Mouse (Mus musculus): ENCODE data around the gene Gm7735.
"Not testable (repeated sequence)": the region's sequence is repeated elsewhere in the genome, so short reads cannot be mapped to it uniquely, and the experiment has no call there.

Gm7735 gene

GRCm38 (mm10) chr16:89169190-89169589, at the start of gene Gm7735:
Gm7735 (plus strand) TSS chr16:89169490.
- not testable (repeated sequence) for DNase-seq (ENCODE audit: low spot score in 2 of 2)

- DNase-seq (ENCODE audit: low spot score in 2 of 2) = no peak
These were observed 28.7 kb upstream of the Gm7735 start, which contains the start of gene Gm6358 for GRCm38 (mm10) chr16:89140551-89140950. Gm6358 (plus strand) TSS chr16:89140851.

DNA sequence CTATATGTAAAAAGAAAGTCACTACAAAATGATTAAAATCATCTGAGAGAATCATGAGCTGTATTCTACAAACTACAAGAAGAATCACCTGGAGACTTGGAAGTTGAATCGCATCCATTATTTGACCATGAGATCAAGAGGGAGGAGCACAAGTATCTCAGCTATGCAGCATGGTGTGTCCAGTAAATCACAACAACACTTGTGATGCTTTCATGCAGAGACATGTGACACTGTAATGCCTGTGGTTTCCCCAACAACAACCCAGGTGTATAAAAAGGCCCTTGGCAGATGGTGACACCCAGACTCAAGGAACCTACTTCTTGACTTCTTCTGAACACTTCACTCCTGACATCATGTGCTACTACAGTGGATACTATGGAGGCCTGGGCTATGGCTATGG, 18.5 kb upstream of the Gm7735 start, which contains the start of gene Gm10061:
Gene Gm10061, plus strand, starts transcription at position 301 of the 400 bp plus-strand sequence.
- no peak for DNase-seq (ENCODE audit: low spot score in 2 of 2)

DNA sequence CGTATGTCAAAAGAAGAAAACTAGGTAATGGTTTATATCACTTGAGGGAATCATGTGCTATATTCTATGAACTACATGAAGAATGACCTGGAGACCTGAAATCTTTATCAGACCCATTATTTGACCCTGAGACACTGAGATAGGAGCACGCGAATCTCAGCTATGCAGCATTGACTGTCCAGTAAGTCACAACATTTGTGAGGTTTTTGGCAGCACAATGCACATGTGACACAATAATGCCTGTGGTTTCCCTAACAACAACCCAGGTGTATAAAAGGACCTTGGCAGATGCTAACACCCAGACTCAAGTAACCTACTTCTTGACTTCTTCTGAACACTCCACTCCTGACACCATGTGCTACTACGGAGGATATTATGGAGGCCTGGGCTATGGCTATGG, 11.6 kb upstream of the Gm7735 start, which contains the start of gene Gm9789:
Gene Gm9789, plus strand, starts transcription at position 301 of the 400 bp plus-strand sequence.
- DNase-seq (ENCODE audit: low spot score in 2 of 2) = no peak

DNA sequence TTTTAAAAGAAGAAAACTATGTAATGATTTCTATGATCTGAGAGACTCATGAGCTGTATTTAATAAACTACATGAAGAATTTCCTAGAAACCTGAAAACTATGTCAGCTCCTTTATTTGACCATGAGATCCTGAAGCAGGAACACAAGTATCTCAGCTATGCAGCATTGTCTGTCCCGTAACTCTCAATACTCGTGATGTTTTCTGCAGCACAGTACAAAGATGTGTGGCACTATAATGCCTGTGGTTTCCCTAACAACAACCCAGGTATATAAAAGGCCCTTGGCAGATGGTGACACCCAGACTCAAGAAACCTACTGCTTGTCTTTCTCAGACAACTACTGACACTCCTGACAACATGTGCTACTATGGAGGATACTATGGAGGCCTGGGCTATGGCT, 5.1 kb downstream of the Gm7735 start, which contains the start of gene 1110057P08Rik:
Gene 1110057P08Rik, plus strand, starts transcription at position 301 of the 400 bp plus-strand sequence.
- DNase-seq (ENCODE audit: low spot score in 2 of 2) = no peak

DNA sequence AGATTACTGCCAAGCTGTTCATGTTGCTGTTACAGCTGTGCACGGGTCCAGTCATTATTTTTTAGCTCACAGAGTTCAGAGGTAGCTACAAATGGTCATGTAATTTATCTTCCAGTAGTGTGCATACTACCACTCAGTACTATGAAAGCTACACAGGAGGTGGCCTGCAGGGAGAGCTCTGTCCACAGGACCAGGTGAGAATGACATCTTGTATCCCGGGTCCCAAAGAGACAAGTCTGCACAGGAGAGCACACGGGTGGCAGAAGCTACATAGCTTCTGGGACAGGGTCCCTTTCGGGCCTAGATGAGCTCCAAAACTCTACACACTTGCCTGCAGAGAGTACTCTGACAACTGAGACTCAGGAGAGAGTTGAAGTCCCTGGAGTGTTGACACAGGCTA, 19.3 kb downstream of the Gm7735 start:
- no peak for DNase-seq (ENCODE audit: low spot score in 2 of 2)

DNA sequence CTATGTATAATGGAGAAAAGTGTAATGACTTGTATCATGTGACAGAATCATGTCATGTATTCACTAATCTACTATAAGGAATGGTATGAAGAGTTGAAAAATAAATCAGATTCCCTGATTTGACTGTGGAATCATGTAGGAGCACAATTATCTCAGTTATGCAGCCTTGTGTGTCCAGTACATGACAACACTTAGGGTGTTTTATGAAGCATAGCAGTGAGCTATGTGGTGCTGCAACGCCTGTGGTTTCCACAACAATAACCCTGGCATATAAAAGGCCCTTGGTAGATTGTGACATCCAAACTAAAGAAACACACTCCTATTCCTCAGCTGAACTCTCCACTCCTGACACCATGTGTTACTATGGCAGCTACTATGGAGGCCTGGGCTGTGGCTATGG, 36.3 kb downstream of the Gm7735 start, which contains the start of gene Krtap20-2:
Gene Krtap20-2, plus strand, starts transcription at position 301 of the 400 bp plus-strand sequence.
- no peak for DNase-seq (ENCODE audit: low spot score in 2 of 2)
